In the genomic region with DNA sequence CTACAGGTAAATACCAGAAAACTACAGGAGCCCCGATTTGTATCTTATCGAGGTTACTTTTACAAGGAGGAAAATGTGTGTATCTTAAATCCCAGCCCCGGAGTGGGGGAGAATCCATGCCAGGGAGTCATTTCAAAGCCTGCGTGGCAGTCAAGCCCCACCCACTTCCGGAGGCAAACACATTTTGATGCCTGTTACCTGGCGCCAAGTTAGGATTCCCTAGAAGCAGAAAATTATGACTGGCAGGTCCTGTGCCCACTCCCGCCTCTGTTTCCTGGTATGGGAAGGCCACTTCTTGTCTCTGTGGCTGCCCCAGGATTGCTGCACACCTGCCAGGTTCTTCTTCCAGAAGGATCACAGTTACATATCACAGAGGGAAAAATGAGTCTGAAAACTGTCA, we compare ENCODE assay signal across 7 mouse cellular contexts. TPM values are rescaled to one million over a fixed set of nuclear protein-coding genes. Genes with fewer than 3 reads are reported as not detected.
DNase-seq lines count a peak whose midpoint lies in the region; ATAC-seq and TF ChIP-seq lines count a peak whose summit lies in the region.

No protein-coding gene starts in this region.

- no peak for TF ChIP-seq EP300 in liver, embryonic 14.5 days (IDR thresholded peaks at IDR 0.05; ENCODE audit: low read depth)

- no peak for TF ChIP-seq CTCF in liver, embryonic 14.5 days (IDR thresholded peaks at IDR 0.05; ENCODE audit: low read depth)

- H3K9ac ChIP-seq in hindbrain, embryonic 11.5 days (ENCODE audit: low read depth, low read length) = peak overlapping the region; percentile 39; the same call in 1 of the 2 replicates
- peak overlapping the region; percentile 94 for H3K9ac ChIP-seq in liver, embryonic 14.5 days (replicated peaks)
- H3K9ac ChIP-seq in stomach, embryonic 16.5 days (ENCODE audit: low read length) = no peak overlapping the region; the same call in 1 of the 2 replicates

- H3K27ac ChIP-seq in hindbrain, embryonic 11.5 days (ENCODE audit: low read depth, low read length) = no peak overlapping the region
- peak overlapping the region; percentile 85 for H3K27ac ChIP-seq in liver, embryonic 14.5 days
- H3K27ac ChIP-seq in stomach, embryonic 16.5 days (ENCODE audit: low read length) = peak overlapping the region; percentile 62; the same call in 1 of the 2 replicates

- no peaks in the 10 kb centered on the region for H3K9me3 ChIP-seq in hindbrain, embryonic 11.5 days (ENCODE audit: control insufficient read depth, low read length)
- no peaks in the 10 kb centered on the region for H3K9me3 ChIP-seq in liver, embryonic 14.5 days (ENCODE audit: control insufficient read depth, low read length)
- H3K9me3 ChIP-seq in stomach, embryonic 16.5 days (replicated peaks; ENCODE audit: control insufficient read depth, low read length) = no peaks in the 10 kb centered on the region

- WGBS in hindbrain, embryonic 11.5 days = 63% methylated on average over 7 of the region's 7 CpGs
- WGBS in liver, embryonic 14.5 days (ENCODE audit: insufficient replicate concordance) = 27% methylated on average over 7 of the region's 7 CpGs
- WGBS in stomach, embryonic 16.5 days = 43% methylated on average over 7 of the region's 7 CpGs

- no peaks in the 10 kb centered on the region for H3K27me3 ChIP-seq in hindbrain, embryonic 11.5 days (ENCODE audit: control insufficient read depth, insufficient read depth, low read length)
- H3K27me3 ChIP-seq in liver, embryonic 14.5 days (ENCODE audit: control insufficient read depth, insufficient read depth, low read length) = no peaks in the 10 kb centered on the region
- no peaks in the 10 kb centered on the region for H3K27me3 ChIP-seq in stomach, embryonic 16.5 days (ENCODE audit: control insufficient read depth, insufficient read depth, low read length)

- H3K4me1 ChIP-seq in hindbrain, embryonic 11.5 days (replicated peaks; ENCODE audit: control insufficient read depth, insufficient read depth, low read length) = peaks cover 3% of the 10 kb centered on the region
- peaks cover 27 to 31% of the 10 kb centered on the region in 2 experiments for H3K4me1 ChIP-seq in liver, embryonic 14.5 days (replicated peaks; ENCODE audit: control insufficient read depth in 2 of 2, insufficient read depth in 2 of 2, low read length in 1 of 2)
- H3K4me1 ChIP-seq in stomach, embryonic 16.5 days (ENCODE audit: control insufficient read depth, insufficient read depth, low read length) = peaks cover 16% of the 10 kb centered on the region; the same call in 1 of the 2 replicates

- H3K4me2 ChIP-seq in hindbrain, embryonic 11.5 days (replicated peaks; ENCODE audit: low read depth, low read length) = peak overlapping the region; percentile 82
- H3K4me2 ChIP-seq in liver, embryonic 14.5 days (ENCODE audit: low read depth) = peak overlapping the region; percentile 89
- peak overlapping the region; percentile 86 for H3K4me2 ChIP-seq in stomach, embryonic 16.5 days (ENCODE audit: low read depth, low read length)

- H3K36me3 ChIP-seq in hindbrain, embryonic 11.5 days (ENCODE audit: control insufficient read depth, insufficient read depth, low read length) = no peaks in the 10 kb centered on the region; the same call in none of the 2 replicates
- H3K36me3 ChIP-seq in liver, embryonic 14.5 days (replicated peaks; ENCODE audit: control insufficient read depth, insufficient read depth, low read depth) = peaks cover 12% of the 10 kb centered on the region
- no peaks in the 10 kb centered on the region; the same call in 1 of the 2 replicates for H3K36me3 ChIP-seq in stomach, embryonic 16.5 days (ENCODE audit: control insufficient read depth, insufficient read depth, low read length)

- ATAC-seq in hindbrain, embryonic 11.5 days (ENCODE audit: low FRiP score) = no peak
- ATAC-seq in liver, embryonic 14.5 days (ENCODE audit: insufficient read depth) = no peak
- no peak for ATAC-seq in stomach, embryonic 16.5 days (ENCODE audit: insufficient read depth, low FRiP score)
- ATAC-seq in cerebellum, adult (ENCODE audit: insufficient number of reproducible peaks, low FRiP score, low TSS enrichment) = no peak

- H3K4me3 ChIP-seq in hindbrain, embryonic 11.5 days (ENCODE audit: low read depth, low read length) = peak overlapping the region; percentile 69; the same call in 1 of the 2 replicates
- peak overlapping the region; percentile 80 to 81 for H3K4me3 ChIP-seq in liver, embryonic 14.5 days (ENCODE audit: insufficient read depth in 1 of 2, low read depth in 2 of 2, low read length in 2 of 2)
- H3K4me3 ChIP-seq in stomach, embryonic 16.5 days (replicated peaks; ENCODE audit: low read length) = peak overlapping the region; percentile 73

- DNase-seq in thymus, postnatal 4 days = peak; percentile 43
- DNase-seq in thymus, postnatal 10 days (ENCODE audit: low spot score in 2 of 2) = no peak
- DNase-seq in hindbrain, embryonic 11.5 days (ENCODE audit: low spot score) = no peak
- DNase-seq in liver, embryonic 14.5 days (ENCODE audit: low read depth in 3 of 3, low spot score in 3 of 3) = no peak
- no peak for DNase-seq in adrenal gland, adult (ENCODE audit: inconsistent age in 2 of 2, low spot score in 1 of 2)

RNA-seq across cellular contexts. Expression of a gene that starts 2.3 kb away (rescaled TPM):
- polyA plus RNA-seq in hindbrain, embryonic 11.5 days (2014; fragmentation: Nextera tagmentation; extraction: Ambion mirVana) = 11.6 and 14.1 TPM in 2 replicates
- 9.2 and 9.3 TPM in 2 replicates for polyA plus RNA-seq in liver, embryonic 14.5 days (2012; rRNA removed)
- 5.3 and 6.2 TPM in 2 replicates for polyA plus RNA-seq in liver, embryonic 14.5 days (2014; fragmentation: Nextera tagmentation; extraction: Ambion mirVana)
- polyA plus RNA-seq in stomach, embryonic 16.5 days (2015; fragmentation: Nextera tagmentation; extraction: Ambion mirVana) = 8.3 and 11.1 TPM in 2 replicates

RNA-seq across cellular contexts. Expression of a gene that starts 57.0 kb away (rescaled TPM):
- 59.9 and 63.6 TPM in 2 replicates for polyA plus RNA-seq in hindbrain, embryonic 11.5 days (2014; fragmentation: Nextera tagmentation; extraction: Ambion mirVana)
- polyA plus RNA-seq in liver, embryonic 14.5 days (2012; rRNA removed) = 11.7 and 18.3 TPM in 2 replicates
- polyA plus RNA-seq in liver, embryonic 14.5 days (2014; fragmentation: Nextera tagmentation; extraction: Ambion mirVana) = 18.8 and 20.9 TPM in 2 replicates
- polyA plus RNA-seq in stomach, embryonic 16.5 days (2015; fragmentation: Nextera tagmentation; extraction: Ambion mirVana) = 21.7 and 28.2 TPM in 2 replicates
